In the genomic region with DNA sequence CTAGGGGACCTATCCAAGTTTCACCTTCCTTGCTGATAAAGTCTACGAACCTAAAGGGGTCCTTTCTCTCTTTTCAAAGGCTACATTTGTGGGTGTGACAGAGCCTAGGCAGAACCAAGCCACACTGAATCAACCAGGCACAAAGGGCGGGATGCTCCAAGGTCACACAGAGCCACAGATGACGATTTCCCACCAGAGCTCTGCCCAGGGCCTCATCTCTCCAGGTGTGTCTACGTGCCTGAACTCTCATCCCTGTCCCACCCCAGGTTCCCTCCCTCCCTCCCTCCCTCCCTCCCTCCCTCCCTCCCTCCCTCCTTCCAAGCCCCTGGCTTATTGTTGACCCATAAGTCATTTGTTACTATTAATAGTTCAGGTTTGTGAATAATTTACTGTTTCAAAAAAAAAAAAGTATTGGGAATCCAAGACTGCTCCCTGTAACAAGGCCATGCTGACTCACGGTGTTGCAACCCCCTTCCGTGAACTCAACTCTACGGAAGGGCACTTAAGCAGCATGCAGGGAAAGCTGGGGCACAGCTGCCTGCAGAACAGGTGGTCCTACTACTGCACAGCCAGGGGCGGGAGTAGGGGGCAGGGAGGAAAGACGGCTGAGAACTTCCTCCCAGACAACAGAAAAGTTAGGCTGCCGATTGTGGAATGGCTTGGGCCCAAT, we compare ENCODE assay signal across 10 mouse cellular contexts. TPM values are rescaled to one million over a fixed set of nuclear protein-coding genes. Genes with fewer than 3 reads are reported as not detected.
DNase-seq lines count a peak whose midpoint lies in the region; ATAC-seq lines count a peak whose summit lies in the region.
"Had no signal": no experiment of that assay in that cellular context is flagged by ENCODE, and none has a peak within 500 bp of the region (broad histone marks: within the 10 kb centered on the region; RNA-seq: fewer than 3 reads in every experiment).

No protein-coding gene starts in this region.

- ATAC-seq in embryonic facial prominence, embryonic 15.5 days (ENCODE audit: insufficient number of reproducible peaks, low FRiP score, low TSS enrichment, low read depth): no peak

- WGBS in embryonic facial prominence, embryonic 15.5 days: 23% methylated on average over 10 of the region's 10 CpGs
- WGBS in limb, embryonic 10.5 days: 36% methylated on average over 10 of the region's 10 CpGs

- no peaks in the 10 kb centered on the region for H3K36me3 ChIP-seq in embryonic facial prominence, embryonic 15.5 days
- H3K36me3 ChIP-seq in limb, embryonic 10.5 days: no peaks in the 10 kb centered on the region
- H3K36me3 ChIP-seq: hindbrain, embryonic 10.5 days had no signal

- H3K9me3 ChIP-seq in embryonic facial prominence, embryonic 15.5 days (replicated peaks): no peaks in the 10 kb centered on the region
- no peaks in the 10 kb centered on the region for H3K9me3 ChIP-seq in limb, embryonic 10.5 days (replicated peaks)
- H3K9me3 ChIP-seq: hindbrain, embryonic 10.5 days had no signal

- H3K27ac ChIP-seq in embryonic facial prominence, embryonic 15.5 days (replicated peaks): 0 out of 2 replicates have a peak overlapping the region, but pooled peaks have one; percentile 13
- H3K27ac ChIP-seq in limb, embryonic 10.5 days: peak overlapping the region; percentile 56
- H3K27ac ChIP-seq: hindbrain, embryonic 10.5 days had no signal

- peak; percentile 79 to 88 for DNase-seq in adrenal gland, adult (ENCODE audit: inconsistent age in 2 of 2, low spot score in 1 of 2)
- DNase-seq in limb, embryonic 10.5 days (ENCODE audit: low spot score): peak; percentile 52
- peak; percentile 13 for DNase-seq in retina, embryonic 14.5 days (ENCODE audit: low spot score)
- no peak for DNase-seq in urinary bladder, postnatal 4 days (ENCODE audit: low spot score in 2 of 2)
- no peak for DNase-seq in gastrocnemius, adult 18-20 months (ENCODE audit: low spot score)
- DNase-seq in gastrocnemius, postnatal 25 days: no peak
- DNase-seq in left cerebral cortex, postnatal 14 days (ENCODE audit: low spot score in 2 of 2): no peak
- DNase-seq: midbrain, embryonic 14.5 days had no signal

- intact Hi-C loops in left cerebral cortex, postnatal 14 days (cut with DNase I): loop anchor here (10.0 kb wide), 1 partner anchor 413 kb away; no protein-coding TSS in a partner anchor

- H3K9ac ChIP-seq in embryonic facial prominence, embryonic 15.5 days: no peak overlapping the region

- H3K4me3 ChIP-seq in embryonic facial prominence, embryonic 15.5 days (replicated peaks): no peak overlapping the region
- H3K4me3 ChIP-seq in limb, embryonic 10.5 days: no peak overlapping the region
- H3K4me3 ChIP-seq: hindbrain, embryonic 10.5 days had no signal

- H3K4me2 ChIP-seq in embryonic facial prominence, embryonic 15.5 days (replicated peaks): no peak overlapping the region

- peaks cover 33% of the 10 kb centered on the region for H3K4me1 ChIP-seq in embryonic facial prominence, embryonic 15.5 days
- H3K4me1 ChIP-seq in limb, embryonic 10.5 days: peaks cover 45% of the 10 kb centered on the region

- H3K27me3 ChIP-seq in embryonic facial prominence, embryonic 15.5 days: no peaks in the 10 kb centered on the region
- H3K27me3 ChIP-seq in limb, embryonic 10.5 days (ENCODE audit: low read depth, poor library complexity, severe bottlenecking): no peaks in the 10 kb centered on the region

RNA-seq across cellular contexts. Expression of a gene that starts 17.4 kb away (rescaled TPM):
- polyA plus RNA-seq in embryonic facial prominence, embryonic 15.5 days (2015; fragmentation: Nextera tagmentation; extraction: Ambion mirVana): 2.6 and 2.7 TPM in 2 replicates
- polyA plus RNA-seq in limb, embryonic 10.5 days (2016; fragmentation: Nextera tagmentation; extraction: Ambion mirVana): 0.31 and 1.0 TPM in 2 replicates
- not detected for total RNA-seq in gastrocnemius, adult 18-20 months (2021)
- not detected for total RNA-seq in gastrocnemius, postnatal 25 days (2021)
- under 1 TPM in 1 of 2 experiments, not detected in 1; 0.20 TPM for total RNA-seq in left cerebral cortex, postnatal 14 days (2021)
- polyA plus RNA-seq: midbrain, embryonic 14.5 days had no signal

Comparison
In these comparisons a context has a peak if more than half of its experiments do, and no peak if none do; other contexts are left out.
1. DNase-seq: peak in adrenal gland, adult (2 of 2), limb, embryonic 10.5 days (single experiment) and retina, embryonic 14.5 days (single experiment); none in urinary bladder, postnatal 4 days (0 of 2), gastrocnemius, adult 18-20 months (single experiment), gastrocnemius, postnatal 25 days (single experiment) and left cerebral cortex, postnatal 14 days (0 of 2).